ENCODE assay signal across 18 mouse cellular contexts in the genomic region with DNA sequence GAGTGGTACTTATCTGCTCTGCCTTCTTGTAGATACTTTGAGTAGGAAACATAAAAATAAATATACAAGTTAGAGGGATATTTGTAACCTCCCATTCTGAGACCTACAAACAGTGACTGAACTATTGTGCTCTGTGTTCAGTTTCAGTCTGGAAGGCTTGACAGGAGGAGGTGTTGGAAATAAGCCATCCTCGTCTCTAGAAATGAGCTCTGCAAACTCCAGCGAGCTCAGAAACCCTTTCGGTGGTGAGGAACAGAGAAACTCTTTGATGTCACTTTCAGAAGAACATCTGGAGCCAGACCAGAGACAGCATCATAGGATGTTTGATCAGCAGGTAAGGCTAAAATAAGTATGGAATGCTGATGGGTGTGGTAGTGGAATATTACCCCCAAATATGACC.
A peak's percentile ranks its signal among the peaks of the same experiment; 100 is the strongest.
DNase-seq lines count a peak whose midpoint lies in the region; TF ChIP-seq lines count a peak whose summit lies in the region.
"Had no signal": no experiment of that assay in that cellular context is flagged by ENCODE, and none has a peak within 500 bp of the region (broad histone marks: within the 10 kb centered on the region; RNA-seq: fewer than 3 reads in every experiment).

No protein-coding gene starts in this region.

- H3K4me3 ChIP-seq in gastrocnemius, adult 2 months, result no peak overlapping the region
- H3K4me3 ChIP-seq: hindbrain, embryonic 10.5 days; hindbrain, embryonic 13.5 days had no signal

- intact Hi-C loops in gastrocnemius, adult 2 months (cut with DNase I), result loop anchor here (5.0 kb wide), 2 partner anchors 38 to 118 kb away; no protein-coding TSS in a partner anchor
- intact Hi-C loops in left cerebral cortex, postnatal 36 days (cut with DNase I), result no loop called here

- peak overlapping the region; percentile 50; the same call in 1 of the 2 replicates for H3K27ac ChIP-seq in gastrocnemius, adult 2 months
- H3K27ac ChIP-seq: hindbrain, embryonic 10.5 days; hindbrain, embryonic 13.5 days had no signal

- no peak for DNase-seq in gastrocnemius, adult 2 months
- no peak for DNase-seq in gastrocnemius, postnatal 10 days
- peak; percentile 31 for DNase-seq in thymus, postnatal 0 days (ENCODE audit: low spot score)
- no peak for DNase-seq in thymus, postnatal 14 days
- peak; percentile 43 for DNase-seq in induced T-regulatory cell, adult 2 months (ENCODE audit: low read depth)
- DNase-seq in left cerebral cortex, postnatal 36 days (ENCODE audit: low spot score in 2 of 2), result no peak
- DNase-seq in spleen, postnatal 36 days (ENCODE audit: low spot score in 2 of 2), result no peak
- DNase-seq: adrenal gland, adult 8-10 months; adrenal gland, postnatal 25 days; B cell, adult 2 months; cerebellum, adult 18-20 months; cerebellum, adult 9-10 months; cerebellum, postnatal 14 days; forebrain, postnatal 0 days; gastrocnemius, postnatal 36 days; heart, postnatal 36 days had no signal

- TF ChIP-seq CTCF in gastrocnemius, adult 2 months (IDR thresholded peaks at IDR 0.05), result no peak

Comparison
In these comparisons a context has a peak if more than half of its experiments do, and no peak if none do; other contexts are left out.
1. DNase-seq: peak in thymus, postnatal 0 days (single experiment) and induced T-regulatory cell, adult 2 months (single experiment); none in gastrocnemius, adult 2 months (single experiment), gastrocnemius, postnatal 10 days (single experiment), thymus, postnatal 14 days (single experiment), left cerebral cortex, postnatal 36 days (0 of 2) and spleen, postnatal 36 days (0 of 2).